Mouse (Mus musculus) spleen, adult 18-20 months (tissue): ENCODE measurements around the gene Cd248.

Source experiments
- DNase-seq, 2 experiments: peaks; one replicate each; pipeline ENCODE4 v3.0.0; 2022; ENCODE audit warnings: mixed read lengths in 2 of 2

The Cd248 gene

DNA sequence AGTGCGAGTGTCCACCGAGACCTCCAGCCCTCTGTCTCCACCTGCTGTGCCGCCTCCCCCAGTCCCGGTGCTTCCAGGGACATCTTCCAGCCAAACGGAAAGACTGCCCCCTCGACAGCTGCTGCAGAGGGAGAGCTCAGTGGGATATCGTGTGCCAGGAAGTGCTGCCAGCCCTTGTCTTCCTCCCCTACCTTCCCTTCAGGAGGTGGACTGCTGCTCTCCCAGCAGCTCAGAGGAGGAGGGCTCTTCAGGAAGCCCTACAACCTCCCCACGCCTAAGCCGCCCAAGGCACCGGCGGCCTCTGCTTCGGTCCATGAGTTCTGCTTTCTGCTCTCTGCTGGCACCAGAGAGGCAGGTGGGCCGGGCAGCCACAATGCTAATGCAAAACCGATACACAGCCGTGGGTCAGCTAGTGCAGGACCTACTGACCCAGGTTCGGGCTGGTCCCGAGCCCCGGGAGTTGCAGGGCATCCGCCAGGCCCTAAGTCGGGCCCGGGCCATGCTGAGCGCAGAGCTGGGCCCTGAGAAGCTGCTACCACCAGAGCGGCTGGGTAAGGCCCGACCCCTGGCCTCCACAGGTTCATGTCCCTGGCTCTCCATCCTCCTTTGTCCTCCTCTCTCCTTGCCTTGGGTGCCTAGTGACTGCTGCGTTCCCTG is 15.6 kb upstream of the Cd248 start:
- no peak for DNase-seq

DNA sequence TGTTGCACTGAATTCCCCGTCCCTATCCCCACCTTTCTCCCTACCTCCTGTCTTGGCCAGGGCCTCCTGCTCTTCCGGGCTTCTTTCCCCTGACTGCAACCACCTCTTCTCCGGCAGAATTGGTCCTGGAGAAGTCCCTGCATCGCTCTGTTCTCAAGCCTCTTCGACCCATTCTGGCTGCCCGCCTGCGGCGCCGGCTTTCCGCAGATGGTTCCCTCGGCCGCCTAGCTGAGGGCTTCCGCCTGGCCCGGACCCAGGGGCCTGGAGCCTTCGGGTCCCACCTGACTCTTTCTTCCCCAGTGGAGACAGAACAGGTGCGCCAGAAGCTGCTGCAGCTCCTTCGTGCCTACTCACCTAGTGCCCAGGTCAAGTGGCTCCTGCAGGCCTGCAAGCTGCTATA is 15.0 kb upstream of the Cd248 start:
- no peak for DNase-seq

DNA sequence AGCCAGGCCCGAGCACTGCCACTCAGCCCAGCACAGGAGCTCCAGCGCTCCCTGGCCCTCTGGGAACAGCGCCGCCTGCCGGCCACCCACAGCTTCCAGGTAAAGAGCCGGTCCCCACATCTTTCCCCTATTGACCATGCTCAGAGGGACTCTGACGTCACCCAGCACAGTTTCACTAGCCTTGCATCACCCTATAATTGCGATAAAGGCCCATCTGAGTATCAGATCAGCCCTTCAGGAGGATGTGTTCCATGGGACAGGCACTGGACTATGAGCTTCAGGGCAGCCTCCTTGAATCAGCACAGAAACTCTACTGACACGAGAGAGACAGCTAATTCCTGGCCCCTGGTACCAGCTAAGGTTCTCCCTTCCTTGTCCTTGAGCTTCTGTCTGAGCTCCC is 14.0 kb upstream of the Cd248 start:
- DNase-seq: peak in 1 of 2 experiments; percentile 48

DNA sequence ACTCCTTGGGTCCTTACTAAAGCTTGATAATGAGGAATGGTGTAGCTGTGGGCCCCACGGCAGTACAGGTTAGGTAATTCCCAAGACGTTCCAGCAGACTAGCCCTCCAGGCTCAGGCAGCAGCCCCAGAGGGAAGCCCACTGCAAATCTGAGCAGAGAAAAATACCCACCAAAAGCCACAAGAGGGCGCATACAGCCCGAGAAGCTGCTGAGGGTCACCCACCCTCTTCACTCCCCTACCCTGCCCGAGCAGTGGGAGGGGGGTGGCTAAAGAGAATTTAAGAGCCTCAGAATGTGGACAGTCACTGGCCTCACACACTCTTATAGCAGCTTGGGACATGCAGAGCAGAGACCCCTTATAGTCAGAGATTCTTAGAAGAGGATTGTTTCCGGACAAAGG is 11.6 kb upstream of the Cd248 start:
- DNase-seq: no peak

DNA sequence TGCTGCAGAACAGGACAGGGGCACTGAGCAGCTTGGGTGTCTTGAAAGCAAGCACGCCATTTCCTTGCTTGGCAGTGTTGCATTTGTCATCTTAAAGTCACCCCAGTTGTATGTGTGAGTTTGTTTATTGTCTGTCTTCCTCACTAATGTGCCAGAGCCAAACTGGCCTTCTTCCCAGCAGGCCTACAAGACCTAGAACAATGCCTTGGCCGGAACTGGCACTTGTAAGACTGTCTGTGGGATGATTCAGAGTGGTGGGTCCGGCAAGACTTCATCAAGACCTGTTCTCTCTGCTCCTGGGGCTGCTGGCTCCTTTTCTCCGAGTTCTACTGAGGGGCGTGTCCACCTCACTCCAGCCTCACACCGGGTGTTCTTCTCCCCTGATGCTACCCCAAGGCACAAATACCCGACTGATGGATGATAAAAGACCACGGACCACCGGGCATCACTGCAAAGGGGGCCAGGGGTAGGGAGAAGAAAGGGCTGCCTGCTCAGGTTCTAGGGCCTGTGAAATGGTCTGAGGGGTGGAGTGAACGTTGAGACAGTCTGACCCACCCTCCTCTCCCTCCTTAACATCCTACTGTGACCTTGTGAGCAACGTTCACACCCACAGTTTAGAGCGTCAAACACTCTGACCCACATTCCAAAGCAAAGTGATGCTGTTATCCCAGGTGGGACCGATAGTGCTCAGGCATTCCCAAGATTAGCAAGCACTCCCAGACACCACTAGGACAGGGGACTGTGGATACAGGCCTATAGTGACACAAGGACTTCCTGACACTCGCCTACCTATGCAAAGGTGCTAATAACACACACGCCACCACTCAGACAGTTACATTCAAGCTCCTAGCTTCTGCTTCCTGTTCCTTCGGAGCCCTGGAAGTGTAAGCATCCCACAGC is 9.8 kb upstream of the Cd248 start:
- no peak for DNase-seq

DNA sequence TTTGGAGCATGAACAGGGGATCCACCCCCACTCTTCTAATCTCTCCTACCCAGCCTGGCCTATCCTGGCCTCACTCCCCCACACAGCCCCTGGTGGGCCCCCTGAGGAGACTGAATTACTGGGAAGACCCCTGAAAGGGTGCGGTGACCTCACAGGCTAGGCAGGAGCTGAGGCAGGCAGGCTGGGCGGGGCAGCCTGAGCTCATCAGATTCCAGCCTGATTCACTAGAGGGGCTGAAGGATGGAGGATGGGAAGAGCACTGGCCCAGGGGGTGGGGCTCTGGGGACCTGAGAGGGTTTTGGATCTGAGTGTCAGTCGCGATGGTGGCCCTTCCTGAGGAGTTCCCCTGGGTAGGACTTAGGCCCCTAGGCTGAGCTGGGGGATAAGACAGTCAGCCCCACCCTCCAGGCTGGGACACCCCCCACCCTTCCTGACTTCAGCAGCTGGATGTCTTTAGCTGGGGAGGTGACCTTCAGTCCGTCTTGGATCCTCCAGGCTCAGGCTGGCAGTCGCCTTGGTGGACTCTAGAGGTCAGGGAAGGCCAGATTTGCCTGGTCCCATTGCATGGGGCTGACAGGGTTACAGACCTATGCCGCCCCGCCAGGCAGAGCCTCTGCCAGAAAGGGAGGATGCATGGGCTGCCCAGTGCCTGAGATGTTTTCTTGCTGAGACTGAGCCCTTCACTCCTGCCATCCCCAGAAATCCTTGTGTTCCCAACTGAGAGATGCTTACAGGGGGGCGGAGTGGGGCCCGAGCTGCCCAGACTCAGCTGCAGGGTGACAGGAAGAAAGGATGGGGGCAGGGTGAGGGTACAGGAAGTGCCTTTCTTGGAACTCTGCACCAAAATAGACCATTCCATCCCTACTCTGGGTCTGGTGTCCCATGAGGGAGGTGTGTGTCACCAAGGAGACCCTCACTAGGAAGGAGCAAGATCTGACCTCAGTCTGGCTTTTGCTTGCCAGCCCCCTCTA is 8.8 kb upstream of the Cd248 start:
- DNase-seq: no peak

DNA sequence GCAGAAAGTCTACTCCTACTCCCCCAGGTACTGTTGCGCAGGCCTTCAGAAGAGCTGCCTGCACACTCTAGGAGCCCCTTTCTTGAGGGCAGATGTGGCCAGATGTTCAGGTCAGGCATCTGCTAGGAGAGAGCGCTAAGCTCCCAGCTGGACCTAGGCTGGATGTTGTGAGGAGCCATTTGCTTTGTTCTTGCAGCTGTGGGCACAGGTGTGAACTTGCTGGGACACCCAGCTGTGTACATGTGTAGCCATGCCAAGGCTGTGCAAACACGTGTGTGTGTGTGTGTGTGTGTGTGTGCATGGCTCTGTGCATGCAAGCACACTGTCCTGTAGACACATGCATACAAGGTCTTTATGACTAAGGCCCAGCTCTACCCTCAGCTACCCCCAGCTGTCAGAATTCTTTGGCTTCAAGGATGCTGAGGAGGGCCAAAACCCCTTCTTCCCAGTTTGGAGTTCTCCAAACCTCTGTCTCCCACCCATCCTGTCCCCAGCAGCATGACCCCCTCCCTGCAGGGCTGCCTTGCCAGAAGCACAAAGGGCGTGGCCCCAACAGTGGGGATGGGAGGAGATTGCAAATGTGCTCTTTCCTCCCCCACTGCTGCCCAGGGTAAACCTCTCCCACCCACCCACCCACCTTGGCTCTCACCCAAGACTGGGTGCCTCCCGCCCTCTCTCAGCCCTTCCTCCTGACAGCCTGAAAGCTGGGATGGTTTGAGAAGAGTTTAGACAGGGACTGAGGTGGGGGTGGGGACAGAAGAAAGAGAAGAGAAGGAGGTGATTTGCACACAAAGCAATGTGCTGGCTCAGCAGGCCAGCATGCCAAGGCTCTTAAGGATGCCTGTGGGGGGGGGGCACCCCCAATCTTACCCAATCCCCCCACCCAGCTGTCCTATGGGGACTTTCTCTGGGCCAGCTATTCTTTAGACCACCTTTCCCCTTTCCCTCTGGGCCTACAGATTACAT is 7.2 kb upstream of the Cd248 start:
- DNase-seq: no peak

DNA sequence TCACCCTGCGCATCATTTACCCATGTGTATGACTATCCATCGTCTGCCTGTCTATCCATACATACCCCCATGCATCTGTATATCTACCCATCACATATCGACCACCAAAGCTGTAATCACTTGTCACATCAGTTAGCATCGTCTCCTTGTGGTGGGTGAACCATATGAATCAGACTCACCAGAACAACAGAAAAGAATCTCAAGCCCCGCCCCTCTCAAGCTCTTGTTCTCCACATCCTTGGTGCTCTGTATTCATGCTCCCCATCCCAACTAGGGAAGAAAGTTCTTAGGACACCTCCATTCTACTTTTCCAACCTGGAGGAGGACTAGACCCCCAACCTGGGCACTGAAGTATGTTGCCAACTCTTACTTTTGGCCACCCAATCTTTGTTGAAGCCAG is 5.8 kb upstream of the Cd248 start:
- no peak for DNase-seq

DNA sequence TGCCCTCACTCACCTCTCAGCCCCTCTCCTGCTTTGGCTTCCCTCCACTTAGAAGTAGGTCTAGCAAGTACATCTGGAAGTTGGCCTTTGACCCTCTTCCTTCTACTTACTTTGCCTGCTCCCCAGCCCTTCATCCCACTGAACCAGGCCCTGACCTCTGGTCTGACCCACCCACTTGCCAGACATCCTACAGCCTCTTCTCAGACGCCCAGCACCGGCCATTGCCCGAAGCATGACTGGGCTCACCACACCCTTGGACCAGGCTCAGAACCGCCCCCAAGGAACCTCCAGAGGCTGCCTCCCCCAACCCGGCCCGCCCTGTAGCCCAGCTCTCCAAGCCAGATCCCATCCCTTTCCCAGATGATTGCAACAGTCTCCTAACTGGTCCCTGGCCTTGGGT is 5.4 kb upstream of the Cd248 start:
- DNase-seq: no peak

DNA sequence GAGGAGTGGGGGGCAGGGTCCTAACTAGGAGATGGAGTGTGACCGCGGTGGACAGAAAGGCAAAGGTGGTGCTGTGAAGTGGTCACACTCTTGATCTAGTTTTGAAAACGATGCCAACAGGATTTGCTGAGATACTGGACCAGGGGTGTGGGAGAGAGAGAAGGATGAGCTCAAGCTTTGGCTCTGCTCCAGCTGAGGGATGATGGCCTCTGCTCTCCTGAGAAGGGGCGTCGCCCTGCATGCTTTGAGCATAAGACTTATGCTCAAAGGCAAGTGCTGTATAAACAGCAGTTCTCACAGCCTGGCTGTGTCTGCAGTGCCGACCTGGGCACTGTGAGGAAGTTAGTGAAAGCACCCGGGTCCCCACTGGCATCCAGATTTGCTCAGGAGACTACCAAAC is 2.8 kb upstream of the Cd248 start:
- DNase-seq: no peak

DNA sequence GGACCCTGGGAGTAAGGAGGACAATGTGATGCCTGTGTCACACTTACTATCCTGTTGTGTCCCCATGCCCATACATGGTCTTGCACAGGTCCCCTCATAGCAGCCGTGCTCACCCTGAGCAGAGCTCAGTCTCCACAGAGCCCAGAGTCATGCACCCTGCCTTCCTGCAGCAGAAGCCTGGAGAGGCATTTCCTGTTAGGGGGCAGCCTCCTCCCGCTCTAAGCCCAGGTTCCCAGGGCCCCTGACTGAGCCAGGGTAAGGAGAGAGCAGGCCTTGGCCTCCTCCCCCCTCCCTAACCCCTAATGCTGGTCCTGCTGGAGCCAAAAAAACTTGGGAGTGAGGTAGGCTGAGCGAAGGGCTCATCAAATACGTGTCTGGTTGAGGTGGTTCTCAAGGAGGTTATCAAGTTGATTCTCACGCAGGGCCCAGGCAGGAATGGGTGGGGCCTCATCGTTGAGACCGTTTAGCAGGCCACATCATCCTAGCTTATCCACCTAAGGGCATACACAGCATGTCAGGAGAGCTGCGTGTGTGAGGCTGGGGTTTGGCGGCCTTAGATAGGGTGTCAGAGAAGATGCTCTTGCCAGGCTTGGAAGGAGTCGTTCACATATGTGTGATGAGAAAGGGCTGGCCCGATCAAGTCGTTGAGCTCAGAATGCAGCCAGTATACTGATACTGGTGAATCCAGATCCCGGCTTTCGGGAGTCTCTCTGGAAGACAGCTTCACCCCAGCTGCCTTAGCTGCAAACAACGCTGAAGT is 658 bp upstream of the Cd248 start:
- DNase-seq: no peak

DNA sequence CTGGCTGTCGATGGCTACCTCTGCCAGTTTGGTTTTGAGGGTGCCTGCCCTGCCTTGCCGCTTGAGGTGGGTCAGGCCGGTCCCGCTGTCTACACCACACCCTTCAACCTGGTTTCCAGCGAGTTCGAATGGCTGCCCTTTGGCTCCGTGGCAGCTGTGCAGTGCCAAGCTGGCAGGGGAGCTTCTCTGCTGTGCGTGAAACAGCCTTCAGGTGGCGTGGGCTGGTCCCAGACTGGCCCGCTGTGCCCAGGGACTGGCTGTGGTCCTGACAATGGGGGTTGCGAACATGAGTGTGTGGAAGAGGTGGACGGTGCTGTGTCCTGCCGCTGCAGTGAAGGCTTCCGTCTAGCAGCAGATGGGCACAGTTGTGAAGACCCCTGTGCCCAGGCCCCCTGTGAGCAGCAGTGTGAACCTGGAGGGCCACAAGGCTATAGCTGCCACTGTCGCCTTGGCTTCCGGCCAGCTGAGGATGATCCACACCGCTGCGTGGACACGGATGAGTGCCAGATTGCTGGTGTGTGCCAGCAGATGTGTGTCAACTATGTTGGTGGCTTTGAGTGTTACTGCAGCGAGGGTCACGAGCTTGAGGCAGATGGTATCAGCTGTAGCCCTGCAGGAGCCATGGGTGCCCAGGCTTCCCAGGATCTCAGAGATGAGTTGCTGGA is 824 bp downstream of the Cd248 start:
- DNase-seq: no peak

DNA sequence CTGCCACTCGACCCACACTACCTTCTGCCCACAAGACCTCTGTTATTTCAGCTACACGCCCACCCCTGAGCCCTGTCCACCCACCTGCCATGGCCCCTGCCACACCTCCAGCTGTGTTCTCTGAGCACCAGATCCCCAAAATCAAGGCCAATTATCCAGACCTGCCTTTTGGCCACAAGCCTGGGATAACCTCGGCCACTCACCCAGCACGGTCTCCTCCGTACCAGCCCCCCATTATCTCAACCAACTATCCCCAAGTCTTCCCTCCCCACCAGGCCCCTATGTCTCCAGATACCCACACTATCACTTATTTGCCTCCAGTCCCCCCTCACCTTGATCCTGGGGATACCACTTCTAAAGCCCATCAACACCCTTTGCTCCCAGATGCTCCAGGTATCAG is 1.6 kb downstream of the Cd248 start:
- no peak for DNase-seq

DNA sequence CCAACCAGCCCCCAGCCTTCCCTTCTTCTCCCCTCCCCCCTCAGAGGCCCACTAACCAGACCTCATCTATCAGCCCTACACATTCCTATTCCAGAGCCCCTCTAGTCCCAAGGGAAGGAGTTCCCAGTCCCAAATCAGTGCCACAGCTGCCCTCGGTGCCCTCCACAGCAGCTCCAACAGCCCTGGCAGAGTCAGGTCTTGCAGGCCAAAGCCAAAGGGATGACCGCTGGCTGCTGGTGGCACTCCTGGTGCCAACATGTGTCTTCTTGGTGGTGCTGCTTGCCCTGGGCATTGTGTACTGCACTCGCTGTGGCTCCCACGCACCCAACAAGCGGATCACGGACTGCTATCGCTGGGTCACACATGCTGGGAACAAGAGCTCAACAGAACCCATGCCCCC is 2.1 kb downstream of the Cd248 start:
- no peak for DNase-seq

DNA sequence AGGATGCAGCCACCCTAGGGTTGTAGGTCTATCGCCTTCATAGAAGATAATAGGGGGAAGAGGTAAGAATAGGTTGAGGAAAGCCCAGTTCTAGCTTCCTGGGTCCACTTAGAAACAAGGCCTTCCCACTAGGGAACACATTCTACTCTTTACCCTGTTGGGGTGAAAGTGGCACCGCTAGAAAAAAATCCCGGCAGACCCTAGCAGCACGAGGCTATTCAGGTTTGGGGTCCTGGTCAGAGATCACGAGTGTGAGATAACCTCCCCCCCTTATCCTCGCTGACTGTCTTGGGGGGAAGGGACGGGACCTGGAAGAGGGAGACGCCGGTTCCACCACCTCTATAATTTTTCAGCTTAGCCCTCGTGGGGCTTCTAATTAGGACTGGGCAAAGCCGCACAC is 3.2 kb downstream of the Cd248 start:
- DNase-seq: no peak

DNA sequence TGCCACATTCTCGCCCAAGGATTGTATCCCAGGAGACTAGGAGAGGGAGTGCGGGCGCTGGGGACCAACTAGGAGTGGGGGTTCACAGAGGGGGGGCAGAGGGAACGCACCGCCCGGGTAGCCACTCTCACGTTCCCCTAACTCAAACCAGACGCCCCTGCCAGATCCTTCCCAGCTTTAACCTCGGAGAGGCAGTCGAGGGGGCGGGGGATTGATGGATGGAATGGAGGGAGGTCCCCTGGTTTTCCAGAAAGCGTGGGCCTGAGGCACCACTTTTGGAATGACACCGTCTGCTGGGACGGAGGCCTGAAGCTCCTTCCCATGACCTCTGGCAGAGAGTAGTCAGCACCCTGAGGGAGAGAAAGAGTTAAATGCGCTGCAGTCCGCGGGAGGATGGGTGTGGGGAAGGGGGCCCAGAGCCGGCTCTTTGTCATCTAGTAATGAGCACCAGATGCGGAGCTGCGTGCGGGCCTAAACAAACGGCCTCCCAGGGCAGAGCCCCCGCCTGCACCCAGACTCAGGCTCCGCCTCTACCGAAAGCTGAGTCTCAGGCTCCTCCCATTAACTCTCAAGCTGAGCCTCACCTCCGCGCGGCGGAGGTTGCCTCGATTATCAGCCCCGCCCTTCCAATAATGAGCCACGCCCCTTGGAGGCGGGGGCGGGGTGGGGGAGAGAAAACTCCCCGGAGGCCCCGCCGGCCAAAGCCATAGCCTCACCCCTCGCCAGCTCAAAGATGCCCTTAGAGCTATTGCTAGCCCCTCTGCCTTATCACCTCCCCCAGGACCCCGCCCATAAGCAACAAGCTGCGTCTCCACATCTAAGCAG is 3.9 kb downstream of the Cd248 start:
- peak; percentile 54 to 68 for DNase-seq

DNA sequence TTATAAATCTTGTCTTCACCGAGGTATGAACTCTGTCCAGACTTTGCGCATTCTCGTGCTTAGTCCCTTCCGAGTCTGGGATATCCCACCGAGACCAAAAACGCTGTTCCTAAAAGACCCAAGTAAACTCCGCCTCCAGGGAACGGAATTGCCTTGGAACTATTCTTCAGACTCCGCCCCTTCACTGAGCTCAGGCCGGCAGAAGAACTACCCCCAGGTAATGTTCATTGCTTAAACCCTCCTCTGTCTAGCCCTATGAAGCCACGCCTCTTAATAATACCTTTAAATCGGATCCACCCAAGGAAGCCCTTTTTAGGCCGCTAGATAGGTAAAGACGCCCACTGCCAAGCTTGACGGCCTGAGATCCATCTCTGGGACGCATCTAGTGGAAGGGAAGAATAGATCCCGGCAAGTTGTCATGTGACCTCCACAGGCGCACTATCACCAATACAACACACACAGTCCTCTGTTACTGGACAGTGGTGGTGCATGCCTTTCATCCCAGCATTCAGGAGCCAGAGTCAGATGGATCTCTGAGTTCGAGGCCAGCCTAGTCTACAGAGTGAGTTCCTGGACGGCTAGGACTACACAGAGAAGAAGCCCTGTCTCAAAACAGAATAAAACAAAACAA is 4.6 kb downstream of the Cd248 start:
- DNase-seq: no peak

DNA sequence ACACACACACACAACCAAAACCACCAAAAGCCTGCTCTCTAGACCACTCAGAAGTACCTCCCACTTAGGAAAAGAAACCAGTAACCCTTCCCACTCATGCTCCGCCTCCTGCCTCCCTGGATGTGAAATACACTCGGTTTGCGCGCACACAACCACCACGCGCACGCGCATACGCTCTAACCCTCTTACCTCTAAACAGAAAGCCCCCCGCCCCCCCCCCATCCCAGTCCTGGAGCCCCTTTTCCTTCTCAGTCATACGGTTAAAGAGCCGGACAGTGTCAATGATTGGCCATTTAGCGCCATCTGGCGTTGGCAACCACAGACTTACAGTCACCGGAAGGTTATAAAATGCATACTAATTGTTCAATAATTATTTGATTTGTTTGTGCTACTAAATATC is 5.2 kb downstream of the Cd248 start:
- peak in 1 of 2 experiments; percentile 65 for DNase-seq

DNA sequence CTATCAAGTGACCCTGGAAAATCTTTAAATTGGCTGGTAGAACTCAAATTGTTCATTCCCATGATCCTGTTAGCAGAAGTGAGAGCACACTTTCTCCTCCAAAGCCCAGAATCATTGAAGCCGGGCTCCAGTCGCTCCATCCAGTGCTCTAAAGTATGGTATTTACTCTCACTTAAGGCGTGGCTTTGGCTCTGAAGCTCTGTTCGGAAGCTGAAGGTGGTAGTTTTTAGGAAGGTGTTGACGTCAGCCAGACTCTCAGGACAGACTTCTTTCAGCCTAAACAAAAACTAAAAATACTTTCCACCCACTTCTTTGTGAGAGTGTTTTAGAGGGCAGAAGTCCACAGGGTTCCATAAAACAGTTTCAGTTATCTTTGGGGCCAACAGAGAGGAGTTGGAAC is 5.6 kb downstream of the Cd248 start:
- no peak for DNase-seq
